Mouse (Mus musculus) kidney, embryonic 16.5 days (tissue): ENCODE results near the gene Dmwd. TPM values are rescaled to one million over a fixed set of nuclear protein-coding genes. Genes with fewer than 3 reads are reported as not detected.

Source experiments
- ATAC-seq: fragments of 200-750 bp; cut with Nextera tagmentation; 2 replicates; pipeline ENCODE4 v1.8.0; 2017; ENCODE audit warnings: moderate TSS enrichment; ENCODE audit not compliant: low FRiP score, low TSS enrichment
- H3K27ac ChIP-seq: fragments of 300-500 bp; sonication (generic); 2 replicates; pipeline ENCODE4 v1.5.1; 2014; ENCODE audit warnings: low read length
- H3K27me3 ChIP-seq: fragments of 300-500 bp; sonication (generic); 2 replicates; pipeline ENCODE4 v1.6.1; 2014; ENCODE audit warnings: low read length, control low read depth, mixed read lengths; ENCODE audit not compliant: insufficient read depth
- H3K36me3 ChIP-seq: fragments of 300-500 bp; sonication (generic); 2 replicates; pipeline ENCODE4 v1.6.1; 2014; ENCODE audit warnings: low read length, control low read depth, mixed read lengths; ENCODE audit not compliant: insufficient read depth
- H3K4me1 ChIP-seq: fragments of 300-500 bp; sonication (generic); 2 replicates; pipeline ENCODE4 v1.6.1; 2014; ENCODE audit warnings: low read length, control low read depth, mixed read lengths; ENCODE audit not compliant: insufficient read depth
- H3K4me2 ChIP-seq: fragments of 300-500 bp; sonication (generic); replicated peaks from 2 replicates; pipeline ENCODE4 v1.6.1; 2014; ENCODE audit warnings: low read depth, low read length
- H3K4me3 ChIP-seq: fragments of 300-500 bp; sonication (generic); 2 replicates; pipeline ENCODE4 v1.5.1; 2014; ENCODE audit warnings: mild to moderate bottlenecking, low read length
- H3K9ac ChIP-seq: fragments of 300-500 bp; sonication (generic); replicated peaks from 2 replicates; pipeline ENCODE4 v1.6.1; 2014; ENCODE audit warnings: low read length
- H3K9me3 ChIP-seq: fragments of 300-500 bp; sonication (generic); 2 replicates; pipeline ENCODE4 v1.6.1; 2016; ENCODE audit warnings: low read length, control low read depth
- WGBS: fragments of 180-500 bp; shearing (Covaris S2); extraction: QIAGEN DNeasy Blood & Tissue Kit; methylation state at CpG from one replicate; pipeline ENCODE4 v1.1.7; 2014; 5-methylcytosine and 5-hydroxymethylcytosine counted together
- polyA plus RNA-seq: library from polyadenylated mRNA; unstranded; fragments of >200 nt; fragmentation: Nextera tagmentation; extraction: Ambion mirVana; gene quantifications from 2 replicates; pipeline ENCODE4 v1.2.1, GENCODE M21; 2015

Dmwd gene
- polyA plus RNA-seq, 1 experiment from 2014 or later = 16.8 TPM

- no peaks in the 10 kb centered on the region for H3K27me3 ChIP-seq
- H3K27ac ChIP-seq = no peak overlapping the region
- H3K4me1 ChIP-seq = peaks cover 31% of the 10 kb centered on the region
- H3K4me3 ChIP-seq = no peak overlapping the region
- ATAC-seq = no peak
- WGBS = 52% methylated on average over 2 of the region's 2 CpGs
- H3K36me3 ChIP-seq = peaks cover 10% of the 10 kb centered on the region; the same call in 1 of the 2 replicates
- no peaks in the 10 kb centered on the region for H3K9me3 ChIP-seq
- peak overlapping the region; percentile 93; the same call in 1 of the 2 replicates for H3K4me2 ChIP-seq
- no peak overlapping the region for H3K9ac ChIP-seq
Observed at GRCm38 (mm10) chr7:19097217-19097616, 21.2 kb downstream of the Dmwd start.

GRCm38 (mm10) chr7:19097863-19098262, 21.8 kb downstream of the Dmwd start:
- no peak for ATAC-seq
- no peak overlapping the region for H3K27ac ChIP-seq
- H3K4me3 ChIP-seq = no peak overlapping the region
- H3K4me1 ChIP-seq = peaks cover 24% of the 10 kb centered on the region
- no peak overlapping the region for H3K4me2 ChIP-seq
- no peaks in the 10 kb centered on the region for H3K9me3 ChIP-seq
- no peak overlapping the region for H3K9ac ChIP-seq
- H3K36me3 ChIP-seq = peaks cover 10% of the 10 kb centered on the region; the same call in 1 of the 2 replicates
- no peaks in the 10 kb centered on the region for H3K27me3 ChIP-seq

DNA sequence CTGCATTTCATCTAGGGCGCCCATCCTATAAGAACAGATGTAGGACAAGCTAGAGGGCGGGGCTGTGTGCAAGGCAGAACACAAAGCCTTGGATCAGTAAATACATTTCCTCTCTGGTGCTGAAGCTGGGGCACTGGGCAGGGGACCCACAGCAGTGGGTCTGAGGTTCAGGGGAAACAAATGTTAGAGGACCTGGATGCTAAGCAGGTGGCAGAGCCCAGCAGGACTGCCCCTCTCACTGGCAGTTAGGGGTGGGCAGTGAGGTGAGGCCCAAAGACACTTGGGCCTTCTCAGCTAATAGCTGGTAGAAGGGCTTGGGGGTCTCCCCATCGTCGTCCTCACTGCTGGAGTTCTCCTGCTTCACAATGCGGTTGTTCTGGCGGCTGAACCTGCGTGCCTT, 22.8 kb downstream of the Dmwd start:
- peaks cover 10% of the 10 kb centered on the region; the same call in 1 of the 2 replicates for H3K36me3 ChIP-seq
- no peaks in the 10 kb centered on the region for H3K9me3 ChIP-seq
- no peak overlapping the region for H3K4me2 ChIP-seq
- H3K4me1 ChIP-seq = peaks cover 18% of the 10 kb centered on the region
- WGBS = 69% methylated on average over 7 of the region's 7 CpGs
- H3K27ac ChIP-seq = no peak overlapping the region
- H3K4me3 ChIP-seq = no peak overlapping the region
- no peak for ATAC-seq
- no peak overlapping the region for H3K9ac ChIP-seq
- H3K27me3 ChIP-seq = no peaks in the 10 kb centered on the region

DNA sequence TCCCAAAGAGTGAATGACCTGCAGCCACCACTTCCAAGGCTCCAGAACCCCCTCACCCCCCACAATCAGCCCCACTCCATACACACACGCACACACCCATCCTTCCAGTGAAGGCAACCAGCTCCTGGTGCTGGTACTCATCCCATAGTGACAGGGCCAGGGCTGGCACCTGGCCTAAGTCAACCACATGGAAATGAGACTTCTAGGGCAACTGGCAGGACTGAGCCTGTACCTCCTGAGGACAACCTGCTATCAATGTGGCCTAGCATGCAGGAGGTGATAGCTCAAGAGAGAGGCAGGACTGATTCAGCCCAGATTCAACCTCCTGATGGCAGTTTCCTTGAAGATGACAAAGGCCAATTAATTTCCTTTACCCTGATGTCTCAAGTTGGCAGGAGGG, 24.3 kb downstream of the Dmwd start:
- Histone ChIP-seq H3K27me3 (no peaks in the 10 kb centered on the region), H3K9ac (no peak overlapping the region), H3K4me1 (peaks cover 18% of the 10 kb centered on the region), H3K4me2 (no peak overlapping the region), H3K27ac (no peak overlapping the region), H3K4me3 (no peak overlapping the region), H3K9me3 (no peaks in the 10 kb centered on the region), H3K36me3 (peaks cover 10% of the 10 kb centered on the region; the same call in 1 of the 2 replicates)
- ATAC-seq = no peak
- WGBS = 83% methylated on average over 1 of the region's 1 CpGs

DNA sequence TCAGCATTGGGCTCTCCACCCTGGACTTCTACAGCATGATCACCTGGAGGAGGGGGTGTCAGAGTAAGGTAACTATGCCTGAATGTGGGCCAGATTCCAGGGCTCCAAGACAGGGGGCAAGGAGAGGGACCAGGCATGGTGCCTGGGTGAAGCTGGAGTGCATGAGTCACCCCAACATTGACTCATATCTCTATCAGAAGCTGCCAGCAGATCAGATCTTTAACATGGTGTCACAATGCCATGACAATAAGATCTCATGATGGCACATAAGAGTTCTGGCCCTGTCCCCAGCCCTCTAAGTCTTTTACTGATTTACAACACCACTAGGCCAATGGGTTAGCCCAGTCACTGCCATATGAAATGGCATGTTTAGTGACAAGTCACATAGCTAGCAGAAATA, 27.7 kb downstream of the Dmwd start:
- Histone ChIP-seq H3K4me3 (no peak overlapping the region), H3K27ac (no peak overlapping the region), H3K4me1 (no peaks in the 10 kb centered on the region), H3K9me3 (no peaks in the 10 kb centered on the region), H3K9ac (no peak overlapping the region), H3K4me2 (no peak overlapping the region), H3K36me3 (no peaks in the 10 kb centered on the region), H3K27me3 (no peaks in the 10 kb centered on the region)
- no peak for ATAC-seq

DNA sequence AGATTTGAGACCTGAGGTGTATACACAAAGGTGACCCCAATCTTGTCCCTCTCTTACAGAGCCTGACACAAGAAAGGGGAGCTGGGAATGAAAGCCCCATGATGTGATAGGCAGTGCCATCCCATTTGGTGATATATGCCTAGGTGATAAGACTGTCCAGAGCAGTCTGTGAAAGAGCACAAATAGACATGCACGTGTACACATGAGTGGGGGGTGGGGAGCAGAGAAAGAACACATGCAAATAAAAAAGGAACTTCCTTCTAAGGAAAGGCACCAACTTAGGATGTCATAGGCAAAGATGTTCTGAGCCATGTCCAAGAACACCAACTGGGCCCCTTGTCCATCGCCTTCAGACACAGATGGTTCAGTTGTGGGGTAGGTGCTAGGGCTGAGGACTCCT, 28.5 kb downstream of the Dmwd start:
- Histone ChIP-seq H3K4me1 (no peaks in the 10 kb centered on the region), H3K9me3 (no peaks in the 10 kb centered on the region), H3K27me3 (no peaks in the 10 kb centered on the region), H3K4me3 (no peak overlapping the region), H3K36me3 (no peaks in the 10 kb centered on the region), H3K27ac (no peak overlapping the region), H3K9ac (no peak overlapping the region), H3K4me2 (no peak overlapping the region)
- ATAC-seq = no peak
- WGBS = 84% methylated on average over 2 of the region's 2 CpGs

- WGBS = 64% methylated on average over 3 of the region's 3 CpGs
- no peaks in the 10 kb centered on the region for H3K27me3 ChIP-seq
- no peak overlapping the region for H3K27ac ChIP-seq
Observed at GRCm38 (mm10) chr7:19107436-19107835, 31.4 kb downstream of the Dmwd start.

DNA sequence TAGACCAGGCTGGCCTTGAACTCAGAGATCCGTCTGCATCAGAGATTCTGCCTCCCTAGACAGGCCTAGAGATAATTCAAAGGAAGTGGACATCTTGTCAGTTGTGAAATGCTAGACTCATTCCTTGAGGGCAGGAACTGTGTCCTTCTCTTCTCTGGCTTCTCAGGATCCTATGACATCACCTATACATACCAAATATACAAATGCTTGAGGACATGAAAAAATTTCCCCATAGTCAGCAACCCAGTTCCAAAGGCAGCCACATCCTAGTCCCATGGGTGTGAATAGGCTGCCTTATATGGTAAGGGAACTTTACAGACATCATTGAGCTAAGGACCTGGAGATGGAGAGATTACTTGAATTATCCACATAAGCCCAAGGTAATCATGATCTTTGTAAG, 33.5 kb downstream of the Dmwd start:
- no peaks in the 10 kb centered on the region for H3K27me3 ChIP-seq
- H3K4me1 ChIP-seq = no peaks in the 10 kb centered on the region
- H3K27ac ChIP-seq = no peak overlapping the region
- no peak for ATAC-seq
- H3K36me3 ChIP-seq = no peaks in the 10 kb centered on the region
- no peak overlapping the region for H3K9ac ChIP-seq
- no peak overlapping the region for H3K4me3 ChIP-seq
- H3K9me3 ChIP-seq = no peaks in the 10 kb centered on the region
- 78% methylated on average over 1 of the region's 1 CpGs for WGBS
- no peak overlapping the region for H3K4me2 ChIP-seq

More at GRCm38 (mm10) chr7:19107436-19107835, 31.4 kb downstream of the Dmwd start:
- Histone ChIP-seq H3K4me3 (no peak overlapping the region), H3K9me3 (no peaks in the 10 kb centered on the region), H3K4me2 (no peak overlapping the region), H3K36me3 (no peaks in the 10 kb centered on the region), H3K9ac (no peak overlapping the region), H3K4me1 (no peaks in the 10 kb centered on the region)
- no peak for ATAC-seq

DNA sequence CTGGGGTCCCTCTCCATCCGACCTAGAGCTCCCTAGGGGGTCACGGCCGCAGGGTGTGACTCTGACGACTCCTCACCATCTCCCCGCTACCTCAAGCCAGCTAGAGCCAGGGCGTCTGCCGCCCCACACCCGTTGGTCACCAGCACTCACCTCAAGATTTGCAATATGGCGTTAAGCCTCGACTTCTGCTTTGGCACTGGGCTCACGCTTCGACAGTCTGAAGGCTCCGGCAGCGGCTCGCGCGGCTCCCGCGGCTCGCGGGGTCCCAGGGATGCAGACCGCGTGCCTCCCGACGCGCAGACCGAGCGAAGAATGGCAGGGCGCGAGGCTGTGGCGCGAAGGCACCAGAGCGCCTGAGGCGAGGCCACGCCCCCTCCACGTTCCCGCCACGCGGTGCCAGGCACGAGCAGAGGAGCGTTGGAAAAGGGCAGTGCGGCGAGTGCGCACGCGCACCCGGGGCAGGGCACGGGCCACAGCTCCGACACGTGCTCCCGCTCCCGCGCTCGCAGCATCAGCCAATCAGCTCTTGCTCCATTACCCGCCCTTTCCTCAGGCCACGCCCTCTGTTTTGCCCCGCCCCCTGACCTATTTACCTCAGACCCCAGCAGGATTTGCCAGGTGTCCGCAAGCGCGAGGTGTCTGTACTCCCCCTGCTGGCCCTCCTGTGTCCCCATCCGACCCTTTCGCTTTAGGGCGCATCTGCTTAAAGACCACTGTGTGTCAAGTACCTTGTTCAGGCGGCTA, 42.2 kb downstream of the Dmwd start, which contains the start of gene Gm4969:
Gm4969 (minus strand) TSS at position 341 of the 744 bp plus-strand sequence.
- Histone ChIP-seq H3K9me3 (peaks cover 15% of the 10 kb centered on the region; the same call in 1 of the 2 replicates), H3K4me3 (peak within 1 kb of the TSS; percentile 35), H3K4me1 (peaks cover 19% of the 10 kb centered on the region), H3K4me2 (peak within 1 kb of the TSS; percentile 56), H3K36me3 (peaks cover 3% of the 10 kb centered on the region; the same call in 1 of the 2 replicates), H3K9ac (peak within 1 kb of the TSS; percentile 44), H3K27me3 (no peaks in the 10 kb centered on the region), H3K27ac (no peak within 1 kb of the TSS)
- 22% methylated on average over 64 of the region's 64 CpGs for WGBS
- peak; percentile 50 for ATAC-seq

- no peak overlapping the region for H3K4me3 ChIP-seq
- 0 out of 2 replicates have a peak overlapping the region, but pooled peaks have one; percentile 21 for H3K4me2 ChIP-seq
- whole genome bisulfite sequencing = 96% methylated on average over 8 of the region's 8 CpGs
- H3K27me3 ChIP-seq = no peaks in the 10 kb centered on the region
- peaks cover 15% of the 10 kb centered on the region; the same call in 1 of the 2 replicates for H3K9me3 ChIP-seq
- H3K27ac ChIP-seq = no peak overlapping the region
- no peak overlapping the region for H3K9ac ChIP-seq
- H3K36me3 ChIP-seq = peaks cover 3% of the 10 kb centered on the region; the same call in 1 of the 2 replicates
- 0 out of 2 replicates have a peak, but pooled peaks have one; percentile 3 for ATAC-seq
- peaks cover 19% of the 10 kb centered on the region for H3K4me1 ChIP-seq
Observed at GRCm38 (mm10) chr7:19119083-19119482, 43.1 kb downstream of the Dmwd start.
